ENCODE assay signal across 9 mouse cellular contexts in the genomic region with DNA sequence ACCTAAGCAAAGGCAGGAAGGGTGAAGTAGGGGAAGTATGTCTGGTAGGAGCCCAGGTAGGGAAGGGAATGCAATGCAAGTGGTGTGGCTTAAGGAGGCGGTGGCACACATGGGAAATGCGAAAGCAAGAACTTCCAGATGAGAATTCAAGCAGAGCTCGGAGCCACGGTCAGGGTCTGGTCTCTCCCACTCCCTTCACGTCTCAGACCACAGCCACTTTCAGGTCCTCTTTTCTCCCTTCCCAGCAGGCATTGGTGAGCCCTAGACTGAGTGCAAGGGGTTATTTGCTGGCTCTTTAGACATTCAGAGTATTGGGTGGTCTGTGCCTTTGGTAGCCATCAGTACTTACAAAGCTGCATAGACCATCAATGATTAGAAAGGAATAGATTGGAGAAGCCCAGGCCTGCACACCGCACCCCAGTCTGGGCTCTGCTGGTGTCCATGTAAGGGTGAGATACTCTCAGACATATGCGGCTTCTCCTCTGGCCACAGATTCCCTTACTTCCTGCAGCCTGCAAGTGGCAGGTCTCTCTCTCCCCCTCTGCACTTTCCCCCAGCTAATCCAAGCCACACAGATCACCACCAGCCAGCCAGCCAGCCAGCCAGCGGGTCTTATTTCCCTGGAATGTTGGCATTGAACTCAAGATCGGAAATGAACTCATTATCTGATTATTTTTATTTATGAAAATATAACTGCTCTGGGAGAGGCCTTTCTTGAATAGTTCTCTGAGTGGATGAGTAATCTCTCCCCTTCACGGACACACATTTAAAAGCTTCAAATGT.
DNase-seq lines count a peak whose midpoint lies in the region; ATAC-seq and TF ChIP-seq lines count a peak whose summit lies in the region.
"Had no signal": no experiment of that assay in that cellular context is flagged by ENCODE, and none has a peak within 500 bp of the region (broad histone marks: within the 10 kb centered on the region; RNA-seq: fewer than 3 reads in every experiment).

No protein-coding gene starts in this region.

- TF ChIP-seq CTCF in cerebellum, adult 2 months (IDR thresholded peaks at IDR 0.05; ENCODE audit: borderline replicate concordance, insufficient read depth, low read depth, low read length): no peak

- intact Hi-C loops in heart, postnatal 36 days (cut with DNase I): loop anchor here (5.0 kb wide), 1 partner anchor 42 kb away; no protein-coding TSS in a partner anchor
- intact Hi-C loops in gastrocnemius, postnatal 36 days (cut with DNase I): no loop called here

- 0 out of 2 replicates have a peak overlapping the region, but pooled peaks have one; percentile 17 for H3K27ac ChIP-seq in heart, embryonic 16.5 days (ENCODE audit: low read length)
- H3K27ac ChIP-seq in kidney, embryonic 14.5 days (ENCODE audit: low read depth, low read length): peak overlapping the region; percentile 45; the same call in 1 of the 2 replicates
- peak overlapping the region; percentile 52 for H3K27ac ChIP-seq in macrophage
- no peak overlapping the region for H3K27ac ChIP-seq in cerebellum, adult 2 months (ENCODE audit: insufficient read depth, low read length)

- H3K79me2 ChIP-seq in macrophage (ENCODE audit: inconsistent target): no peaks in the 10 kb centered on the region

- no peak overlapping the region for H3K4me2 ChIP-seq in heart, embryonic 16.5 days (ENCODE audit: low read depth, low read length)
- no peak overlapping the region for H3K4me2 ChIP-seq in kidney, embryonic 14.5 days (replicated peaks; ENCODE audit: low read depth, low read length)

- WGBS in heart, embryonic 16.5 days: 60% methylated on average over 10 of the region's 10 CpGs
- 79% methylated on average over 10 of the region's 10 CpGs for WGBS in kidney, embryonic 14.5 days
- 26% methylated on average over 10 of the region's 10 CpGs for whole genome bisulfite sequencing in macrophage (ENCODE audit: missing documents)
- 76% methylated on average over 10 of the region's 10 CpGs for WGBS in cerebellum, adult 2 months

- H3K9me3 ChIP-seq in heart, embryonic 16.5 days (replicated peaks; ENCODE audit: control insufficient read depth, low read length): no peaks in the 10 kb centered on the region
- no peaks in the 10 kb centered on the region for H3K9me3 ChIP-seq in kidney, embryonic 14.5 days (ENCODE audit: control insufficient read depth, low read length)
- H3K9me3 ChIP-seq: G1E had no signal

- H3K4me3 ChIP-seq in heart, embryonic 16.5 days (ENCODE audit: low read length): no peak overlapping the region
- no peak overlapping the region for H3K4me3 ChIP-seq in kidney, embryonic 14.5 days (ENCODE audit: low read length)
- no peak overlapping the region for H3K4me3 ChIP-seq in macrophage (ENCODE audit: inconsistent target)
- H3K4me3 ChIP-seq in cerebellum, adult 2 months (replicated peaks; ENCODE audit: insufficient read depth, low read depth, low read length): no peak overlapping the region

- no peaks in the 10 kb centered on the region for H3K36me3 ChIP-seq in heart, embryonic 16.5 days (ENCODE audit: control insufficient read depth, insufficient read depth)
- H3K36me3 ChIP-seq in kidney, embryonic 14.5 days (ENCODE audit: control insufficient read depth, insufficient read depth, low read length): no peaks in the 10 kb centered on the region
- no peaks in the 10 kb centered on the region; the same call in 1 of the 2 replicates for H3K36me3 ChIP-seq in macrophage (ENCODE audit: inconsistent target)
- H3K36me3 ChIP-seq: G1E had no signal

- DNase-seq in heart, postnatal 36 days: no peak
- DNase-seq in adipocyte (ENCODE audit: low spot score): peak; percentile 70
- no peak for DNase-seq in urinary bladder, postnatal 4 days (ENCODE audit: low spot score in 2 of 2)
- DNase-seq in gastrocnemius, postnatal 36 days: no peak
- DNase-seq in cerebellum, adult 2 months: no peak

- ATAC-seq in heart, embryonic 16.5 days (replicated peaks; ENCODE audit: extremely low read depth, insufficient read depth, low FRiP score): 0 out of 2 replicates have a peak, but pooled peaks have one; percentile 43
- ATAC-seq in kidney, embryonic 14.5 days (ENCODE audit: low FRiP score, low TSS enrichment): no peak

- peaks cover 5% of the 10 kb centered on the region for H3K4me1 ChIP-seq in heart, embryonic 16.5 days (ENCODE audit: control insufficient read depth, insufficient read depth, low read length)
- H3K4me1 ChIP-seq in kidney, embryonic 14.5 days (ENCODE audit: control insufficient read depth, insufficient read depth, low read length): peaks cover 6% of the 10 kb centered on the region
- H3K4me1 ChIP-seq in cerebellum, adult 2 months (ENCODE audit: control insufficient read depth, insufficient read depth, low read length): no peaks in the 10 kb centered on the region; the same call in 1 of the 2 replicates

- H3K9ac ChIP-seq in heart, embryonic 16.5 days (ENCODE audit: low read length): 0 out of 2 replicates have a peak overlapping the region, but pooled peaks have one; percentile 3
- H3K9ac ChIP-seq in kidney, embryonic 14.5 days (ENCODE audit: low read depth, low read length): no peak overlapping the region

- no peak for TF ChIP-seq POLR2A in cerebellum, adult 2 months (IDR thresholded peaks at IDR 0.05; ENCODE audit: borderline replicate concordance, insufficient read depth, low read length)

- H3K27me3 ChIP-seq in heart, embryonic 16.5 days (ENCODE audit: control insufficient read depth, insufficient read depth, low read length): no peaks in the 10 kb centered on the region
- no peaks in the 10 kb centered on the region for H3K27me3 ChIP-seq in kidney, embryonic 14.5 days (ENCODE audit: control insufficient read depth, insufficient read depth, low read length)
- H3K27me3 ChIP-seq in cerebellum, adult 2 months (ENCODE audit: control insufficient read depth, insufficient read depth, low read length): no peaks in the 10 kb centered on the region
